Mouse (Mus musculus): ENCODE results near the gene Runx3.
"Not testable (repeated sequence)": the region's sequence is repeated elsewhere in the genome, so short reads cannot be mapped to it uniquely, and the experiment has no call there.

Runx3 gene

GRCm38 (mm10) chr4:135169096-135169495, 48.6 kb downstream of the Runx3 start:
- DNase-seq (ENCODE audit: low read depth, low spot score), result no peak

DNA sequence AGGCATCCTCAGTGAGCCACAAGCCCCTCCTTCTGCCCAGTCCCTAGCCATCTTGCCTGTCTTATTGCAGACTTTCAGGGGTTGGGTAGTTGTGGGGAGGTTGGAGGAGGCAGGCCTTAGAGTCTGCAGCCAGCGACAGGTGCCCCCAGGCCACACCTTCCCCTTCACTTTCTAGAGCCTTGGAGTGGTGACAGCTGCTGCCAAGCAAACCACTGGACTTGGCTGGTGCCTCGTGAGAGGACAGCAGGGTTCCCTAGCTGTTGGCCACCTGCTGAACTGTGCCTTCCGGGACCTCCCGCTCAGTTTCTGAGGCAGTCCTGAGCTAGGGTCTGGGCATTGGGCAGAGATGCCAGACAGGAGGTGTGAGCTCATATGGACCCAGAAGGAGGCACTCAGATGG, 49.0 kb downstream of the Runx3 start:
- DNase-seq (ENCODE audit: low read depth, low spot score), result no peak

DNA sequence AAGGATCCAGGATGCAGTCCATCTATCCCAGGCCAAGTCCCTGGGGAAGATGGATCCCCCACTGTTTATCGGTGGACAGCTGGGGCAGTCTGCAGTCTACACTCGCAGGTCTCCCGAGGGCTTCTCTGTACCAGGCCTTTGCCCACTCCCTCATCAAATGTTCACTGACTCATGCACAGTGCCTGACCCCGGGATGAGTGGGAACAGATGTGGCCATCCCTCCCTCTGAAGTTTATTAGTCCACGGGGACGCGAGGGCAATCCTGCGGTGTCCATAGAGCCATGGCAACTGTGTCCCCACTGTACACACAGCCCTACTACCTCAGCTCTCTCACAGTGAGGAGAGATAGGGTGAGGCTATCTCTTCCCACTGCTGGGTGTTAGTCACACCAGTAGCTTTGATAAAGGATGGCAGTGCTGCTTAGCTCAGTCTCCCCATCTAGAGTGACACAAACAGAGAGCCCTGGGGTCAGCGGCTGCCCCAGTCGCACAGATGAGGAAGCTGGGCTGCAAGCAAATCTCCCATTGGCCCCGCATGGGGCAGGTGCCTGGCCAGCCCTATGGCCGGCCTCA, 50.9 kb downstream of the Runx3 start:
- DNase-seq (ENCODE audit: low read depth, low spot score), result no peak

- DNase-seq (ENCODE audit: low read depth, low spot score), result no peak
Observed at GRCm38 (mm10) chr4:135175406-135176120, 55.1 kb downstream of the Runx3 start.

DNA sequence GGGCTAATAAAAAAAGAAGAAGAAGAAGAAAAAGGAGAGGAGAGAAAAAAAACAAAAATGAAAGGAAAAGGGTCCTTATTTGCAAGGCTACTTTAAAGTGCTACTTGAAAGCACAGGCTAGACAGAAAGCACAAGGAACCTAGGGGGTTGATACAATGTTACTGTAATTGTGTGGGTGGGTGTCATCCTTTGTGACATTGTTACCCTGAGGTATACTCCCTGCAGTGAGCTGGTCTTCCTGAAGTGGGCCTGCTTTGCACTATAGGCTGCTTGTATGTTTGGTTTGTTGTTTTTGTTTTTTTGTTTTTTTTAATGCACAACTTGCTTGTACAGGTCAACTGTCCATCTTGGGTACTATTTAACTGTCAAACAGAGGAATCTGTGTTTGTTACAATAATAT, 57.1 kb downstream of the Runx3 start:
- DNase-seq (ENCODE audit: low read depth, low spot score), result no peak

- no peak for DNase-seq (ENCODE audit: low read depth, low spot score)
Observed at GRCm38 (mm10) chr4:135179077-135179481, 58.6 kb downstream of the Runx3 start.

- no peak for DNase-seq (ENCODE audit: low read depth, low spot score)
Observed at GRCm38 (mm10) chr4:135181819-135182218, 61.4 kb downstream of the Runx3 start.

GRCm38 (mm10) chr4:135184277-135184676, 63.8 kb downstream of the Runx3 start:
- DNase-seq (ENCODE audit: low read depth, low spot score), result not testable (repeated sequence)

DNA sequence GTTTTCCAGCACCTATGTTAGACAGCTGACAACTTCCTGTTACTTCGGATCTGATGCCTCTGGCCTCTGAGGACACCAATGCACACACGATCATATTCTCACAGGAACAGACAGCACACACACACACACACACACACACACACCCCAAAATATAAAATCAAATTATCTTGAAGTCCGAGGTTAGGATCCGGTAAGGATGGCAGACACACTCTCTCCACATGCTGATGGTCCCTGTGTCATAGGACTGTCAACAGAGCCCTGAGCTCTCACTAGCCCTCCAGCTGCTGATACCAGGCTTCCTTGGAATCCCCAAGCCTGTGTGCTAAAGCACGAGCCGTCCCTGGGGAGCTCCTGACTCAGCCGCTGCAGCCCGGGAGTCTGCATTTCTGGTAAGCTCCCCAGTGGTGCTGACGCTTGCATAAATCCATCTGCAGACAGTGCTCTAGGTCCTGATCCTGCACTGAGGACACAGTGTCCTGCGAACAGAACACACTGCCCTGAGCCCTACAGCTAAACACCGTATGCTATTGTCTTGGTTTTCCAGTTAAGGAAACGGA, 69.1 kb downstream of the Runx3 start:
- DNase-seq (ENCODE audit: low read depth, low spot score), result no peak

- DNase-seq (ENCODE audit: low read depth, low spot score), result no peak
Observed at GRCm38 (mm10) chr4:135190364-135190763, 69.9 kb downstream of the Runx3 start.

GRCm38 (mm10) chr4:135191185-135191584, 70.7 kb downstream of the Runx3 start:
- DNase-seq (ENCODE audit: low read depth, low spot score), result no peak

DNA sequence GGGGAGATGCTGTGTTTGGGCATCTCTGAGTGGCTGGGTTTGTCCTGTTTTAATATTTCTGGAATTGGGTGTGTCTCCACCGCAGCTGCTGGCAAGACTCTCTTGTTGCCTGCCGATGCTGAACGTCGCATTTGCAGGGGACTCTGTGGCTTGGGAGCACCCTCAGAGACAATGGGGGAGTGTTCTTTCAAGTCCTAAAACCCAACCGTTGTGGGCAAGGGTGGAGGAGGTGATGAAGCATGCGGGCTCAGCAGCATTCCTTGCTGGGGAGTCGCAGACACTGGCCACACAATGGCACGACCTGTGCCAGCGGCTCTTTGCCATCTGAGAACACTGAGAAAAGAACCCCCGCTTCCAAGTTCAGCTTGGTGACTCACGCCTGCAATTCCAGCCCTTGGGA, 71.2 kb downstream of the Runx3 start:
- DNase-seq (ENCODE audit: low read depth, low spot score), result no peak

- no peak for DNase-seq (ENCODE audit: low read depth, low spot score)
Observed at GRCm38 (mm10) chr4:135192841-135193240, 72.4 kb downstream of the Runx3 start.

- DNase-seq (ENCODE audit: low read depth, low spot score), result no peak
Observed at GRCm38 (mm10) chr4:135197857-135198256, 77.4 kb downstream of the Runx3 start.

- DNase-seq (ENCODE audit: low read depth, low spot score), result no peak
Observed at GRCm38 (mm10) chr4:135201771-135202170, 81.3 kb downstream of the Runx3 start.

DNA sequence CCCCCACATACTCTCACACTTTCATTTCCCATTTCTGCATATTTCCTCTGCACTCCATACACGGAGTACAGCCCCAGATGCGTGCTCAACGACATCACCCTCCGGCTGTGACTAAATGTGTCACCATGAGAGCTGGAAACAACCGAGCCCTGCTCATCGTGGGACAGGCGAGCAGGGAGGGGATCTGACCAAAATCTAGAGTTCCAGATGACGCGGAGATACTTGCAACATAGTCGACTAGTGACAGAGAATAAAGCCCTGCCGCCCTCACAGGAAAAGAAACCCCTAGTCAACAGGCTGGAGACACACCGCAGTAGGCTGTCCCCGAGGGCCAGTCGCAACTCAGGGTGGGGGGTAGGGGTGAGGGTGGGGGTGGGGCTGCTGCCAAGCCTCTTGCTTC, 82.8 kb downstream of the Runx3 start:
- DNase-seq (ENCODE audit: low read depth, low spot score), result no peak

DNA sequence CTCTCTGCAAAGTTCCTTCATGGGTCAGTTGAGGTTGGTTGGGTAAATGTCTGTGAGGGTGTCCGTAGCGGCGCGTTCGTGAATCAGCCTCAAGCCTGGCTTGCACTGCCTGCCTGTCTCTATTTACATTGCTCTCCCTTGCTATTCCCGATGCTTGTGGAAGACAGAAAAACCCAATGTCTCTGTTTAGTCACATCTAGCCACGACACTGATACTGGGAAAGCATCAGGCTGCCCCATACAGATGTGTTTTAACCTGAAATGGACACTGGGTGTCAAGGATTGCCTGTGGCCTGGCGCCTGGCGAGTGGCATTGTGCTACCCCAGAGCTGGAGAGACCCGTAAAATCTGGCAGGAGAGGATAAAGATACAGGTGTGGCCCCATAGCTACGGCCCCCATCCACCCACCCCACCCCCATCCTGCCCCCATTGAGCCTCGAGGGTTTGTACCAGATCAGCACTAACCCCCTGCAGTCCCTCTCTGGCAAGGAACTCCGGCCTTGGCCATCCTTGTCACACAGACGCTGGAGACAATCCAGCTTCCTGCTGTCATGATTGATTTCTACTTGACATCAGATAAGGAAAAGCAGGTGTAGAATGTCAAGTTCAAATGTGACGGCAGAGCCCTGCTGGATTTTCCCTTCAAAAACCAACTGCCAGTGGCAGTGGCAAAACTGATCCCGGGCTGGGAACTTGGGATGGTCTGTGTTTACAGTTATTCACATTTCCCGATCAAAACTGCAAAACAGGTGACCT, 83.5 kb downstream of the Runx3 start:
- no peak for DNase-seq (ENCODE audit: low read depth, low spot score)

- no peak for DNase-seq (ENCODE audit: low read depth, low spot score)
Observed at GRCm38 (mm10) chr4:135204666-135205065, 84.2 kb downstream of the Runx3 start.

DNA sequence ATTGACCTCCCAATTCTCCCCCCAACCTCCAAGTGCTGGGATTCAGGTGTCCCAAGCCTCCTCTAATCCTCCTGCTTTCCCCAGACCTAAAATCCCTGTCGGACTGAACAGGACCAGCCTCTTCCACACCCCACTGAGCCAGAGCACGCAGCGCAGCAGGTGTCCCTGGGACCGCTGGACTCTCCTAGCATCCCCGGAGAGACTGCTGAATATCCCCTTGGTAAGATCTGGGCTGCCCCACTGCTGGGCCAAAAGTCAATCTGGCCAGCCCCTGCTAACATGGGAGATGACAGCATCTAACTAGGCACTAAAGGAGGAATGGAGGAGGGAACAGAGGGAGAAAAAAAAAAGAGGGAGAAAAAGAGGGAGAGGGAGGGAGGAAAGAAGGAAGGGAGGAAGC, 84.8 kb downstream of the Runx3 start:
- no peak for DNase-seq (ENCODE audit: low read depth, low spot score)

GRCm38 (mm10) chr4:135205711-135206600, 85.5 kb downstream of the Runx3 start:
- DNase-seq (ENCODE audit: low read depth, low spot score), result peak; percentile 48

DNA sequence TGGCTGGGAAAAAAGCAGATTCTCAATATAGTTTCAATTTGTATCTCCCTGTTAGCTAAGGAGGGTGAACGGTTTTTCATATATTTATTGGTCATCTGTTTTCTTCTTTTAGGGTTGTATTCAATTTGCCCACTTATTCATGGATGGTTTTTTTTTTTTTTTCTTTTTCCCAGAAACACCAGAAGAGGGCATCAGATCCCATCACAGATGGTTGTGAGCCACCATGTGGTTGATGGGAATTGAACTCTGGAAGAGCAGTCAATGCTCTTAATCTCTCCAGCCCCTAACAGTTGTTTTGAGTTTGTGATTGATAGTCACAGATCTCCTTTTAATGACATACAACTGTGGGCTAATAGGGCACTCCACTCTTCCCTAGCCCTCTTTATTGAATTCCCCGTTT, 89.4 kb downstream of the Runx3 start:
- DNase-seq (ENCODE audit: low read depth, low spot score), result no peak

DNA sequence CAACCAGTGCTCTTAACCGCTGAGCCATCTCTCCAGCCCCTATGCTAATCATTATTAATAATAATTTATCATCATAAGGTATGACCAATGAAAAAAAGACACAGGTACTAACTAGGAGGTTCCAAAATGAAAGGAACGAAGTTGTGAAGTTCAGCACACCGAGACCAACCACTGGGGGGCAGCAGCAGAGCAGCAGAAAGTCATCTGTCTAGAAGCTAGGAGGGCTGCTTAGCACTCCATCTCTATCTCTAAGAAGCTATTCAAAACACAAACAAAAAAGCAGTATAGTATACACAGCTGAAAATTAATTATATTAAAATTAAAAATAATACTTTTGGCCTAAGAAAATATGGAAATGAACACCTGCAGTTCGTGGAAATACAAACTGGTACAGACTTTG, 99.2 kb downstream of the Runx3 start:
- peak; percentile 37 for DNase-seq (ENCODE audit: low read depth, low spot score)

Data from c-Kit-negative CD71-positive TER-119-positive erythroid progenitor cells, embryonic 14.5 days (primary cell).